Mouse (Mus musculus) megakaryocyte progenitor cell, adult 5-6 weeks (primary cell): Measurements from ENCODE around the gene Lipf. TPM values are rescaled to one million over a fixed set of nuclear protein-coding genes. Genes with fewer than 3 reads are reported as not detected.
A peak's percentile ranks its signal among the peaks of the same experiment; 100 is the strongest.

Source experiments
- ATAC-seq: replicated peaks from 2 replicates; pipeline ENCODE4 v1.8.0; 2016; ENCODE audit warnings: mild to moderate bottlenecking, moderate TSS enrichment, inconsistent platforms; ENCODE audit not compliant: poor library complexity
- total RNA-seq, 2 experiments: library from RNA; stranded (forward) in 1 of 2; stranded (reverse) in 1 of 2; fragments of 157-497, 149-512 nt in 1 of 2; fragments of 200-1000 nt in 1 of 2; gene quantifications; 2 replicates each; pipeline versions ENCODE4 v1.2.3 to v1.2.4; 2015 to 2017

Gene Lipf
- total RNA-seq (2015) (not detected in 2 replicates), total RNA-seq (2017) (not detected in 2 replicates)

DNA sequence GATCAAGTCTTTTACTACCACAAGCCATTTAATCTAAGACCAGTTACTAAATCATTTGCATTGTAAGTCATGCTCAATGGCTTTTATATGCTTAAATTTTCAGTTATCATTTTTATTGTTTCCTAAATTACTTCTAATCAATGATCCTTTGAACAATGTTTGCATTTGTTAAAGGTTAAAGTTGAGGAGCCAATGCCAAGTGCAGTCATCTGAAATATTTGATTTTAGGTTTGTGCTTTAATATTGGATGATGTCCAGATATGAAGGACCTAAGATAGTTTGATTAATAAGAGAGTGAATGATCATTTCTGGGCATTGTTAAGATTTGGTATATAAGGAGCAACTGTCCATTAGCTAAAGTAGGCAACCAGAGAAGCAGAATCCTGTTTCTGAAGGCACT, at the start of gene Lipf:
Gene Lipf, plus strand, starts transcription at position 301 of the 400 bp plus-strand sequence.
- ATAC-seq: no peak

DNA sequence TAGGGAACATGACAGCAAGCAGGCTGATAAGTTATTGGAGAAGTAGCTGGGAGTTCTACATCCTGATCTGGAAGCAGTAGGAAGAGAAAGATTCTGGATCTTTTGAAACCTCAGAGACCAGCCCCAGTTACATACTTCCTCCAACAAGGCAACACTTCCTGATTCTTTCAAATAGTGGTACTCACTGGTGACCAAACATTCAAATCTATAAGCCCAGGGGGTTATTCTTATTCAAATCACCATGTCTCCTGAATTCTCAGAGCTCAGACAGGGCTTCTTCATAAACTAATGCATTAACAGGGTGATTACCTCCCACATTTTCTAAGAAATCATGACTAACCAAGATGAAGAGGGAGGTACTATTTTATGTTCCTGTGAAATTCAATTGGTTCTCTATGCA, 36.9 kb upstream of the Lipf start:
- no peak for ATAC-seq

DNA sequence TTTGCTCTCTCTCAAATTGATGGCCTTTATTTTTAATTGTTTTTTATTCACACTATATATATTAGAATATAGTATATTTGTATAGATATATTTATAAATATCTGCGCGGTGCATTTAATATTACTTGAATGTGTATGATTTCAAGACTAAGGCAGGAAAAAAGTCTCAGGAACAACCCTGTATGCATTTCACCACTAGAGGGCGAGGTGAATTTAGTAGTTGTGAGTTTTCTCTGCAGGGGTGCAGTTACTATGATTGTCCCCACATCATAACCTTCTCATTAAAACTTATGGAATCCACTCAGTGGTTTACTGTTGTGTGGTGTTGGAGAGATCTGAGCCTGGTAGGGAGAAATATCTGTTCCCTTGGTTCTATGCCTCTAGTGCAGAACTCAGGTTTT, 18.0 kb downstream of the Lipf start:
- 0 out of 2 replicates have a peak, but pooled peaks have one; percentile 37 for ATAC-seq

DNA sequence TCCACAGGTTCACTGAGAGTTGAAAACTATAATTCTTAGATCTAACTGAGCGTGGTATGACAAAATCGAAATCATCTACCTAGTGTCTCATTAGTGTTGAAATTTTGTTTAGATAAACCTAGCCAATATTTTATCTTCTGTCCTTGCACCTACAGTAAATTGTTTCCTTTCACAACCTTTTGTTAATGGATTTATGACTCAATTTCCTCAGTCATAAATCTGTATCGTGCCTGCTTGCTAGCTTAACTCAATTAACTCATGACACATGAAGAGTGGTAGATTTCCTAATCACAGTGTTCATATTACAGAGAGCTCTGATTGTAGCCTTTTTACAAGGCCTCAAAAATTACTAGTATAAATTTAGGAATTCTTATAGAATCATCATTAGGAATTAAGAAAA, 22.1 kb downstream of the Lipf start:
- ATAC-seq: no peak

DNA sequence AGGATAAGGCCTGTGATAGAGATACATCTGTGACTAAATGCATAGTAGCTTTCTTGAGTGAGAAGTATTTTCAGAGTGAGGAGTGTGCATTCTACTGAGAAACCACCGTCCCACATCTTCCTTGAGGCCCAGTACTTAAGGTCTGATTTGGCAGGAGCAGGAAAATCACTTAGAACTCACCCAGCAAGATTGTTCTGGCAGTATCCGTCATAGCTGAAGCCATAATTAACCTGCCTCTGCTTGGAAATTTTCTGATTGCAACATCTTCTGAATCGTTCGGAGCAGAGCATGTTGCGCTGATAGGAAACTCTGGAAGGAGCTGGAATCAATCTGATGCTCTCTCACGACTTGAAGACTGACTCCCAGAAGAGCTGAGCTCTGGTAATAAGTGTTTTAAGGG, 47.0 kb downstream of the Lipf start, which contains the start of gene Lipk:
Gene Lipk, plus strand, starts transcription at position 289 of the 400 bp plus-strand sequence.
- ATAC-seq: no peak

DNA sequence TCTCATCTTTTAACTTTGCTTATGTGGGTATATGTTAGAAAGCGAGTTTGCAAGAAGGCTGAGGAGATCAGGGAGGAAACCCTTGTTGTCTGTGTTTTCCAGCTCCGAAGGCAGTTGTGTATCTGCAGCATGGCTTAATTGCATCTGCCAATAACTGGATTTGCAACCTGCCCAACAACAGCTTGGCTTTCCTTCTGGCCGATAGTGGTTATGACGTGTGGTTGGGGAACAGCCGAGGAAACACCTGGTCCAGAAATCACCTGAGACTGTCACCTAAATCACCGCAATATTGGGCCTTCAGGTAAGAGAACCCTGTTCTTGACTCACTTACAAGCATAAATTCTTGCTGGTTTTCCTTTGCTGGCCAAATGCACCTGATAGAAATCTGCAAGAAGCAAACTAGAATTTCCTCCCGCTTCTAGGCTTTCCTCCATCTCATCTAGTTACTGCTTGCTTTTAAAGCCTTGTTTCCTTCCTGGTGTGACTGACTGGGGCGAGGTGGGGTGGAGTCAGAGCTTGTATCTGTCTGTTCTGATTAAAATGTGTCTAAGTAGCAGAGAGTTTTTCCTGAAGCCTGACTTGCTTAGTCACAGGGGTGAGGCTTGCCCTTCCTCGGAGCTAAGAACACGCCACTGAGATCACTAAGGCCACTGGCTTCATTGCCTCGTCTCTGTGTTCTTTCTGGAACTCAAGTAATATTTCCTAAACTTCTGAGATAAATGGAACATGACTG, 60.6 kb downstream of the Lipf start:
- ATAC-seq: peak; percentile 54

DNA sequence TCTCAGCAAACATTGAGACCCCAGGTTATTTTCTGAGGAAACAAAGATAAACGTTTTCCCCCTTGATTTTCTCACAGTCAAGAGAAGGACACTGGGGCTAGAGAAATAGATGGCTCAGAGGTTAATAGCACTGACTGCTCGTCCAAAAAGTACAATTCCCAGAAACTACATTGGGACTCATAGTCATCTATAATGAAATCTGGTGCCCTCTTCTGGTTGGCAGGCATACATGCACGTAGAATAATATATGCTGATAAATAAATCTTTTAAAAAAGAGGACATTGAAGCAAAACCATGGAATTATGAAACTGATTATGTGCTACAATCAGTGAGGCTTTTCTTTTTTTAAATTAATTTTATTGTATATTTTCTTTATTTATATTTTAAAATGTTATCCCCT, 61.8 kb downstream of the Lipf start:
- 0 out of 2 replicates have a peak, but pooled peaks have one; percentile 48 for ATAC-seq

Other genes starting within 250 kb of the Lipf start
- gene Lipo2, start 209.8 kb upstream of the Lipf start, total RNA-seq (2015): 0.15 TPM in 1 of 2 replicates, not detected in the other
- gene Lipo2, start 209.8 kb upstream of the Lipf start, total RNA-seq (2017): not detected in 2 replicates
- 19.9 and 21.1 TPM in 2 replicates for gene Lipo3, start 199.2 kb upstream of the Lipf start, total RNA-seq (2015)
- gene Lipo3, start 199.2 kb upstream of the Lipf start, total RNA-seq (2017): 9.7 and 9.9 TPM in 2 replicates
- not detected in 2 replicates for gene Lipo1, start 173.7 kb upstream of the Lipf start, total RNA-seq (2015)
- gene Lipo1, start 173.7 kb upstream of the Lipf start, total RNA-seq (2017): not detected in 2 replicates
- not detected in 2 replicates for gene Lipk, start 47.1 kb downstream of the Lipf start, total RNA-seq (2015)
- gene Lipk, start 47.1 kb downstream of the Lipf start, total RNA-seq (2017): not detected in 2 replicates
- gene Lipn, start 106.2 kb downstream of the Lipf start, total RNA-seq (2015): not detected in 2 replicates
- gene Lipn, start 106.2 kb downstream of the Lipf start, total RNA-seq (2017): 1.9 TPM in 1 of 2 replicates, not detected in the other
- not detected in 2 replicates for gene Lipm, start 139.7 kb downstream of the Lipf start, total RNA-seq (2015)
- not detected in 2 replicates for gene Lipm, start 139.7 kb downstream of the Lipf start, total RNA-seq (2017)
- 0.99 and 2.2 TPM in 2 replicates for gene Ankrd22, start 204.9 kb downstream of the Lipf start, total RNA-seq (2015)
- gene Ankrd22, start 204.9 kb downstream of the Lipf start, total RNA-seq (2017): 0.71 and 1.9 TPM in 2 replicates
- 21.1 and 23.9 TPM in 2 replicates for gene Stambpl1, start 231.0 kb downstream of the Lipf start, total RNA-seq (2015)
- 14.4 and 17.8 TPM in 2 replicates for gene Stambpl1, start 231.0 kb downstream of the Lipf start, total RNA-seq (2017)